Mouse (Mus musculus) liver, embryonic 18 days (tissue): ENCODE results near the gene 2210408I21Rik. TPM values are rescaled to one million over a fixed set of nuclear protein-coding genes. Genes with fewer than 3 reads are reported as not detected.

Source experiments
- polyA plus RNA-seq: library from polyadenylated mRNA; depleted of rRNA; stranded (reverse); fragments of >200 nt; gene quantifications from 2 replicates; pipeline ENCODE4 v1.2.3, GENCODE M21; 2012; rRNA removed

The 2210408I21Rik gene
- polyA plus RNA-seq, result 0.59 and 0.64 TPM in 2 replicates

DNA sequence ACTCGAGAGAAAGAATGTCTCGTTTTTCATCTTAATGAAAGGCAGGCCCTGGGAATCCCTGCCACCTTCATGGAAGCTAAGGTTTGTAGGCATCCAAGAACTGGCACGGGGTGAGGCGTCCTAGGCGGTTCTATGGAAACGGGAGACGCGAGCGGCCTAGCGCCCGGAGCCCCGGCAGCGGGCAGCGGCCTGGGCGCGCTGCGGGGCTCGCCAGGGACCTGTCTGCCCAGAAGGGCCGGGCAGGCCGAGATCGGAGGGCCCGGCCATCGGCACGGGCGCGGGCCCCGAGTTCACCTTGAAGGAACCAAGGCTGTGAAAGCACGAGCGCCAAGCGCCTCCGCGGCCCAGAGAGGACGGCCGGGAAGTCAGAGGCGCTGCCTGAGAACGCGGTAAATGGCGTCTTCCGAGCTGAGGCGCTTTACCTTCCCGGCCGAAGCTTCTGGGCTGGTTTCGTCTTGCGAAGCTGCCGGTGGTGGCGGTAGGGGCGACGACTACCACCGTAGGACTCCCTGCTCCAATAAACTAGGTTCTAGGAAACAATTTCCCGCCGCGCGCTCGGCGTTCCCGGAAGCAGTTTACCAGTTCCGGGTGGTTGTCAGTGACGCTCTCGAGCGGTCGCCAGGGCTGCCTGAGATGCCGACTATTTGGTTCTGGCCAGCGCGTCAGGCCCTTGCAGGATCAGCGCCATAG is at the start of gene 2210408I21Rik, which contains the start of gene Slf1:
Gene 2210408I21Rik, plus strand, starts transcription at position 610 of the 690 bp plus-strand sequence.
Gene Slf1, minus strand, starts transcription at position 543 of the 690 bp plus-strand sequence.

Other genes with a start within 250 kb of the 2210408I21Rik start
- 3.5 and 3.6 TPM in 2 replicates for gene Slf1, start 67 bp upstream of the 2210408I21Rik start, polyA plus RNA-seq